Mouse (Mus musculus) forebrain, embryonic 11.5 days (tissue): Measurements from ENCODE around the gene Utp6. TPM values are rescaled to one million over a fixed set of nuclear protein-coding genes. Genes with fewer than 3 reads are reported as not detected.

Source experiments
- ATAC-seq: fragments of 200-750 bp; cut with Nextera tagmentation; replicated peaks from 2 replicates; pipeline ENCODE4 v1.8.0; 2017; ENCODE audit warnings: moderate TSS enrichment; ENCODE audit not compliant: low FRiP score
- DNase-seq: peaks from one replicate; pipeline ENCODE4 v3.0.0-alpha.2; 2017; ENCODE audit warnings: low spot score
- H3K27ac ChIP-seq: fragments of 300-500 bp; sonication (generic); 2 replicates; pipeline ENCODE4 v1.5.1; 2014; ENCODE audit warnings: low read depth, low read length
- H3K27me3 ChIP-seq: fragments of 300-500 bp; sonication (generic); 2 replicates; pipeline ENCODE4 v1.6.1; 2014; ENCODE audit warnings: mild to moderate bottlenecking, low read length, mixed read lengths; ENCODE audit not compliant: control insufficient read depth, insufficient read depth
- H3K36me3 ChIP-seq: fragments of 300-500 bp; sonication (generic); 2 replicates; pipeline ENCODE4 v1.6.1; 2014; ENCODE audit warnings: mild to moderate bottlenecking, low read length, moderate library complexity, mixed read lengths; ENCODE audit not compliant: control insufficient read depth, insufficient read depth
- H3K4me1 ChIP-seq: fragments of 300-500 bp; sonication (generic); replicated peaks from 2 replicates; pipeline ENCODE4 v1.6.1; 2014; ENCODE audit warnings: low read length, mixed read lengths; ENCODE audit not compliant: control insufficient read depth, insufficient read depth
- H3K4me2 ChIP-seq: fragments of 300-500 bp; sonication (generic); 2 replicates; pipeline ENCODE4 v1.6.1; 2014; ENCODE audit warnings: low read depth, mild to moderate bottlenecking, low read length, moderate library complexity, mixed read lengths; ENCODE audit not compliant: severe bottlenecking
- H3K4me3 ChIP-seq: fragments of 300-500 bp; sonication (generic); 2 replicates; pipeline ENCODE4 v1.5.1; 2014; ENCODE audit warnings: low read depth, low read length
- H3K9ac ChIP-seq: fragments of 300-500 bp; sonication (generic); 2 replicates; pipeline ENCODE4 v1.6.1; 2014; ENCODE audit warnings: low read length
- H3K9me3 ChIP-seq: fragments of 300-500 bp; sonication (generic); 2 replicates; pipeline ENCODE4 v1.6.1; 2016; ENCODE audit warnings: low read length, mixed read lengths; ENCODE audit not compliant: control insufficient read depth
- WGBS: fragments of 180-500 bp; shearing (Covaris S2); extraction: QIAGEN DNeasy Blood & Tissue Kit; methylation state at CpG from one replicate; pipeline ENCODE4 v1.1.7; 2014; 5-methylcytosine and 5-hydroxymethylcytosine counted together
- polyA plus RNA-seq: library from polyadenylated mRNA; unstranded; fragments of >200 nt; fragmentation: Nextera tagmentation; extraction: Ambion mirVana; gene quantifications from 2 replicates; pipeline ENCODE4 v1.2.1, GENCODE M21; 2014

The Utp6 gene
- 90.7 and 91.8 TPM in 2 replicates for polyA plus RNA-seq

GRCm38 (mm10) chr11:79962125-79962876 lies at the start of gene Utp6:
Utp6 (minus strand) TSS chr11:79962390.
- peak; percentile 94 for ATAC-seq
- peak; percentile 99 for DNase-seq
- Histone ChIP-seq H3K36me3 (peaks cover 4% of the 10 kb centered on the region; the same call in 1 of the 2 replicates), H3K9me3 (no peaks in the 10 kb centered on the region), H3K4me1 (0 out of 2 replicates have a peak, but pooled peaks cover 2% of the 10 kb centered on the region), H3K4me2 (peak within 1 kb of the TSS; percentile 52), H3K9ac (peak within 1 kb of the TSS; percentile 69), H3K27ac (peak within 1 kb of the TSS; percentile 48), H3K4me3 (peak within 1 kb of the TSS; percentile 64), H3K27me3 (no peaks in the 10 kb centered on the region)
- WGBS, result under 1% methylated on average over 46 of the region's 46 CpGs

DNA sequence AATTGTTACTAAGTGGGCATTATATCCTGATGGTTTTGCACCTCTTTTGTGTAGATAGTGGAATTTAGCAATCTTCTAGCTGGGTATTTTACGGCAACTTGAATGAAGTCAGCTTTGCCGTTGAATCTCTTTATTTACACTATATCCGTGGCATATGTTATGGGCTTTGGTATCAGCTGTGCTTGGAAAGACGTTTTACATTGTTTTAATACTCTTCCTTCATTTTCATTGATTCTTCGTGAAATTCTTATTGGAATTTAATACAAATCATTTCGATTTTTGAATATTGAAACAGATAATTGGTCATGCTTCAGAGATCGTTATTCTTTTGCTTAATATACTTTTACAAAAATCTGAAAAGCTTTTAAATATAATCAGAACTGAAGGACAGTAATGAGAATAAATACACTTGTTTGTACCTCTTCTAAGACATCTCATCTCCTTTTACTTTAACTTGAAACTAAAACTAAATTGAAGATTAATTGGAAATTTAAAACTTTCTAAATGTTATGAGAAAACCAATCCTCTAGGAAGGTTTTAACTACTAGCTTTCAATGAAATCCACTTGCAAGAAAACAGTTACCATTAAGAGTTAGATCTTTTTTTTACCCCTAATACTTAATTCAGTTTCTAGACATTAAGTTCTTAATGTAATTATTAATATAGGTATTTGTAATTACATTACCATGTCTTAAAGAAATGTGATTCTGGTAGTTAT lies 32.2 kb upstream of the Utp6 start:
- Histone ChIP-seq H3K27ac (no peak overlapping the region), H3K9ac (peak overlapping the region; percentile 95), H3K36me3 (no peaks in the 10 kb centered on the region; the same call in 1 of the 2 replicates), H3K4me3 (peak overlapping the region; percentile 99), H3K4me2 (peak overlapping the region; percentile 68), H3K27me3 (no peaks in the 10 kb centered on the region), H3K4me1 (peaks cover 4% of the 10 kb centered on the region; the same call in 1 of the 2 replicates), H3K9me3 (no peaks in the 10 kb centered on the region)
- WGBS, result 7% methylated on average over 7 of the region's 7 CpGs
- no peak for DNase-seq
- no peak for ATAC-seq

DNA sequence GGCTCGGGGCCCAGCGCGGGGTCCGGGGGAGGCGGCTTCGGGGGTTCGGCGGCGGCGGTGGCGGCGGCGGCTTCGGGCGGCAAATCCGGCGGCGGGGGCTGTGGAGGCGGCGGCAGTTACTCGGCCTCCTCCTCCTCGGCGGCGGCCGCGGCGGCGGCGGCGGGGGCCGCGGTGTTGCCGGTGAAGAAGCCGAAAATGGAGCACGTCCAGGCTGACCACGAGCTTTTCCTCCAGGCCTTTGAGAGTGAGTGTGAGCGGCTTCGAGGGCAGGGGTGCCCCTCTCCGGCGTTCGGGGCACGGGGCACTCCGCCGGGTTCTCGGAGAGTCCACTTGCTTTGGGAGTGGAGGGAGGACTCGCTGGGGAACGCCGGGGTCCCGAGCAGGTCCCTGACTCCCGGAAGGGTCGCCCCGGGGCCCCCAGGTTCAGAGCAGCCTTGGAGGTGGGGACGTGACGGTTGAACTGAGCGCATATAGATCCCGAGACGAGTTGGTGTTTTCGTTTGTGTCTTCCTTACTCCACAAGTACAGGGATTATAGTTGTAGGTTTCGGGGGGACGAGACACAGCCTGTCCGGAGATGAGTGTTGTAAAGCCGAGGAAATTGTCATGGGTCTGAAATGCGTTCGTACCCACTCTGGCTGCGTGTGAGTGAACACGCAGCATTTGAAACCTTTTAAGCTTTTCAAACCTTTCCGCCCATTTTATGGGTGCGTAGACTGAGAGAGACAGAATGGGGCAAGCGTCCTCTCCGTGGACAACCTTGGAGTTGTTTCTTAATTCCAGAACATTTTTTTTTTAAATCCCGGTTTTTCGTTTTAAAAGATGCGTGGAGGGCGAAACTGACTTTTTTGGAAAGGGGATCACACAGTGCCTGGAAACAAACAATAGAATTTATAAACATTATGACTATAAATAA lies 31.4 kb upstream of the Utp6 start:
- Histone ChIP-seq H3K27ac (peak overlapping the region; percentile 100), H3K27me3 (no peaks in the 10 kb centered on the region), H3K4me2 (peak overlapping the region; percentile 68), H3K4me3 (peak overlapping the region; percentile 99), H3K4me1 (peaks cover 4% of the 10 kb centered on the region; the same call in 1 of the 2 replicates), H3K36me3 (no peaks in the 10 kb centered on the region; the same call in 1 of the 2 replicates), H3K9ac (peak overlapping the region; percentile 95), H3K9me3 (no peaks in the 10 kb centered on the region)
- under 1% methylated on average over 69 of the region's 74 CpGs for WGBS
- DNase-seq, result no peak
- peak; percentile 45 for ATAC-seq

DNA sequence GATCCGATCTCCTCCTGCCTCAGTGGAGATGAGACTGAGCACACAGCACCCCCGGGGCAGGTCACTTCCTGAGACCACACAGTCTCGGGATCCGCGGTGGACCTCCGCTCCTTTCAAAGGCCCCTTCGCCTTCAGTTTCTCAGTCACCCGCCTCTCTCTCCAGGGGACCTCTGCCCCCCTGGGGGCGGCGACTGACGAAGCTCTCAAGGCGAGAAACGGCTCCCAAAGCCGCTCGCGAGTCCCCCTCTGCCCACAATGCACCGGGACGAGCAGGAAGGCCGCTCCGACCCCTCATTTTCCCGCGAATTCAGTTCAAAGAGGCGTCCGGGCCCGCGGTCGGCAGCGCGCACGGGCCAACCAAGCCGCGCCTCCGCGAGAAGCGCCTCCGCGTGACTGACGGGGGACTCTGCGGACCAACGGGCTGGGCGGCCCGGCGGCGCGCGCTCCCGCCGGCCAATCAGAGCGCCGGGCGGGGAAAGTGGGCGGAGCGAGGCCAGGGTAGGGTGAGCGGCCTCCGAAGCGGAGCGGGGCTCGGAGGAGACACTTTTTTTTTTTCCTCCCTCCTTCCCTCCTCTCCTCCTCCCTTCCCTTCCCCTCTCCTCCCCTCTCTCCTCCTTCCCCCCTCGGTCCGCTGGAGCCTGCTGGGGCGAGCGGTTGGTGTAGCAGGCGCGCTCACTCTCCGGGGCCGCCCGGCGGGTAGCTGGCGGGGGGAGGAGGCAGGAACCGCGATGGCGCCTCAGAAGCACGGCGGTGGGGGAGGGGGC lies 30.6 kb upstream of the Utp6 start, which contains the start of gene Suz12:
TSS of gene Suz12 (plus strand) at position 515 of the 764 bp plus-strand sequence.
- ATAC-seq, result peak; percentile 97
- Histone ChIP-seq H3K27me3 (no peaks in the 10 kb centered on the region), H3K36me3 (no peaks in the 10 kb centered on the region; the same call in 1 of the 2 replicates), H3K9ac (peak within 1 kb of the TSS; percentile 95), H3K4me3 (peak within 1 kb of the TSS; percentile 99), H3K27ac (peak within 1 kb of the TSS; percentile 100), H3K9me3 (no peaks in the 10 kb centered on the region), H3K4me1 (peaks cover 4% of the 10 kb centered on the region; the same call in 1 of the 2 replicates), H3K4me2 (peak within 1 kb of the TSS; percentile 68)
- peak; percentile 99 for DNase-seq
- under 1% methylated on average over 61 of the region's 74 CpGs for WGBS

GRCm38 (mm10) chr11:79992035-79992591 lies 29.9 kb upstream of the Utp6 start:
- H3K27me3 ChIP-seq, result no peaks in the 10 kb centered on the region
- no peak for DNase-seq
- WGBS, result 30% methylated on average over 20 of the region's 21 CpGs
- peak overlapping the region; percentile 81 for H3K27ac ChIP-seq
- no peaks in the 10 kb centered on the region; the same call in 1 of the 2 replicates for H3K36me3 ChIP-seq
- H3K9ac ChIP-seq, result peak overlapping the region; percentile 75
- peak overlapping the region; percentile 99 for H3K4me3 ChIP-seq
- H3K9me3 ChIP-seq, result no peaks in the 10 kb centered on the region
- H3K4me2 ChIP-seq, result peak overlapping the region; percentile 67
- no peak for ATAC-seq
- H3K4me1 ChIP-seq, result peaks cover 4% of the 10 kb centered on the region; the same call in 1 of the 2 replicates

DNA sequence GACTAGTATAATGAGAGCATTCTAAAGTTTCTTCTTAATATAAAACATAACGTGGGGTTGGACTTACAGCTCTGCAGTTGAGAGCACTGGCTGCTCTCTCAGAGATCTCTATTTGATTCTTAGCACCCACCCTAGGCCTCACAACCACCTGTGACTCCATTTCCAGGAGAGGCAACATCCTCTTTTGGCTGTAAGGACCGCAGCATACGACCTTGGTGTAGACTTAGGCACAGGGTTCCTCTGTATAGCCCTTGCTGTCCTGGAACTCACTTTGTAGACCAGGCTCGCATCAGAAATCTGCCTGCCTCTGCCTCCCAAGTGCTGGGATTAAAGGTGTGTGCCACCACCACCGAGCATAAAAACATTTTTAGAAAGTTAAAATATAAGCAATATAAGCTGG lies 29.4 kb upstream of the Utp6 start:
- WGBS, result 93% methylated on average over 5 of the region's 5 CpGs
- Histone ChIP-seq H3K27me3 (no peaks in the 10 kb centered on the region), H3K4me1 (peaks cover 4% of the 10 kb centered on the region; the same call in 1 of the 2 replicates), H3K9ac (no peak overlapping the region), H3K4me3 (no peak overlapping the region), H3K27ac (no peak overlapping the region), H3K36me3 (no peaks in the 10 kb centered on the region; the same call in 1 of the 2 replicates), H3K4me2 (no peak overlapping the region), H3K9me3 (no peaks in the 10 kb centered on the region)
- no peak for ATAC-seq
- DNase-seq, result no peak

GRCm38 (mm10) chr11:79990120-79990519 lies 27.9 kb upstream of the Utp6 start:
- DNase-seq (no peak), ATAC-seq (no peak)
- 98% methylated on average over 2 of the region's 2 CpGs for WGBS
- Histone ChIP-seq H3K4me1 (peaks cover 3% of the 10 kb centered on the region; the same call in 1 of the 2 replicates), H3K36me3 (no peaks in the 10 kb centered on the region; the same call in 1 of the 2 replicates), H3K9me3 (no peaks in the 10 kb centered on the region), H3K27me3 (no peaks in the 10 kb centered on the region), H3K9ac (no peak overlapping the region), H3K4me2 (no peak overlapping the region), H3K27ac (no peak overlapping the region), H3K4me3 (no peak overlapping the region)
